Mouse (Mus musculus) stomach, adult 2 months (tissue): Measurements from ENCODE around the gene Evi5. TPM values are rescaled to one million over a fixed set of nuclear protein-coding genes. Genes with fewer than 3 reads are reported as not detected.

ENCODE experiments used
- polyA plus RNA-seq: library from polyadenylated mRNA; depleted of rRNA; stranded (reverse); fragments of >200 nt; gene quantifications from 2 replicates; pipeline ENCODE4 v1.2.3, GENCODE M21; 2012; rRNA removed

The Evi5 gene
- polyA plus RNA-seq = 2.8 and 3.6 TPM in 2 replicates

GRCm38 (mm10) chr5:107874561-107875260 lies at the start of gene Evi5:
Gene Evi5, minus strand, starts transcription at chr5:107875107.

DNA sequence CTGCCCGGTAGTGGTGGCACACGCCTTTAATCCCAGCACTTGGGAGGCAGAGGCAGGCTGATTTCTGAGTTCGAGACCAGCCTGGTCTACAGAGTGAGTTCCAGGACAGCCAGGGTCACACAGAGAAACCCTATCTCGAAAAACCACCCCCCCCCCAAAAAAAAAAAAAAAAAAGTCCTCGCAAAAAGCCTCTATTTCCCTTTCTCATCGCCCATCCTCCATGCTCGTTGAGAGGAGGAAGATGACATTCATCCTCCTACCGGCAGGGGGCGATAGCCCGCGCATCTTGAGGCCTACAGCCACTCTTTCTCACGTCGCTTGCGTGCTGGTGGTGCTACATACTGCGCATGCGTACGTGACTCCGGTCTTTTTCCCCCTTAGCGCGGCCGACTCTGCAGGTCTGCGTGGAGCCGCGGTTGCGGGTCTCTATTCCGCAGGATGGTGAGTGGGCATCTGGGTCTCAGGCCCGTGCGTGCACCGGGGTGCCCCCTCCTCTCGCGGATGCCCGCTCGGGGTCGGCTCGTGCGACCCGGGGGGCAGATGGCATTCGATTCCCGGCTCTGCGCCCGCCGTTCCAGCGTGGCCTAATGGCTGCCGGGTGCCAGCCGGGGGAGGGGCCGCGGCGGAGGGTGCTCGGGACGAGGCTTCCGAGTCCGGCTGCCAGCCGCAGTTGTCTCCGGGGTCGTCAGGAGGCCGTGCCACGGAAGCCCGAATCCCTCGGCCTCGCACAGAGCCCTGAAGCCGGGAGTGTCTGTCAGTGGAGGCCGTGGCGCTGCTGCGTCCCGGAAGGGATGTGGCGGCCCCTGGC lies 25.5 kb upstream of the Evi5 start, which contains the start of gene Rpl5:
TSS of gene Rpl5 (plus strand) at position 297 of the 808 bp plus-strand sequence.

DNA sequence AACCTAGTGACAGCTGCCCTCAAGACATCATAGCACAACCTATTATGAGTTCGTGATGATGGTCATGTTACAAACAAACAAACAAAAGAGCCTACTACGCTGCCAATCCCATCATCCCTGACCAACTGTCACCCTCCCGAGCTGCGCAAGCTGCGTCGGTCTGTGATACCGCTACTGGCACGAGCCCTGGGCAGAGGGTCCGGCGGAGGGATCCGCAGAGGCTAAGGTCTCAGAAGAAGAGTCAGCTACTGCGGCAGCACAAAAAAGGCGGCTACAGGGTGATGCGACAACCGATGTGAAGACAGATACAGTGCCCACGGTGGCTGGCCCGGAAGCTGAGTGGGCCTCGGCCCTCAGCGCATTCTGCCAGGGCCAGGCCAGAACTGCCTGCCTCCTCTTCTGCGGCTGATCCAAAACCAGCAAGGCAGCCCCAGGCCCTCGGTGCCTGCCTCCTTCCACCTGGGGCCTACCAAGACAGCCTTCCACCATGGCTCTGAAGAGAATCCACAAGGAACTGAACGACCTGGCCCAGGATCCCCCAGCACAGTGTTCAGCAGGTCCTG lies 44.8 kb downstream of the Evi5 start, which contains the start of gene Ube2d2b:
TSS of gene Ube2d2b (plus strand) at position 102 of the 563 bp plus-strand sequence.

GRCm38 (mm10) chr5:107725435-107726261 lies 149.3 kb downstream of the Evi5 start, which contains the start of gene Gfi1:
Gene Gfi1, minus strand, starts transcription at chr5:107726036.

Other genes with a start within 250 kb of the Evi5 start
- gene Gfi1, start 149.1 kb downstream of the Evi5 start, polyA plus RNA-seq = 0.12 and 0.34 TPM in 2 replicates
- gene Ube2d2b, start 45.0 kb downstream of the Evi5 start, polyA plus RNA-seq = not detected in 2 replicates
- gene Rpl5, start 25.4 kb upstream of the Evi5 start, polyA plus RNA-seq = 2.8 and 7.8 TPM in 2 replicates
- 0.11 and 0.23 TPM in 2 replicates for gene Fam69a, start 112.0 kb upstream of the Evi5 start, polyA plus RNA-seq
- 1.4 and 1.6 TPM in 2 replicates for gene Mtf2, start 190.6 kb upstream of the Evi5 start, polyA plus RNA-seq